Mouse (Mus musculus) intestine, embryonic 15.5 days (tissue): Measurements from ENCODE around the gene S100a6. TPM values are rescaled to one million over a fixed set of nuclear protein-coding genes. Genes with fewer than 3 reads are reported as not detected.

Experiments
- ATAC-seq: fragments of 200-750 bp; cut with Nextera tagmentation; 2 replicates; pipeline ENCODE4 v1.8.0; 2017; ENCODE audit warnings: moderate TSS enrichment, moderate library complexity
- H3K27ac ChIP-seq: fragments of 300-500 bp; sonication (generic); 2 replicates; pipeline ENCODE4 v1.5.1; 2015; ENCODE audit warnings: mild to moderate bottlenecking, inconsistent platforms
- H3K27me3 ChIP-seq: fragments of 300-500 bp; sonication (generic); replicated peaks from 2 replicates; pipeline ENCODE4 v1.6.1; 2015; ENCODE audit warnings: inconsistent platforms
- H3K36me3 ChIP-seq: fragments of 300-500 bp; sonication (generic); 2 replicates; pipeline ENCODE4 v1.6.1; 2015; ENCODE audit warnings: inconsistent platforms
- H3K4me1 ChIP-seq: fragments of 300-500 bp; sonication (generic); replicated peaks from 2 replicates; pipeline ENCODE4 v1.6.1; 2015; ENCODE audit warnings: inconsistent platforms
- H3K4me2 ChIP-seq: fragments of 300-500 bp; sonication (generic); replicated peaks from 2 replicates; pipeline ENCODE4 v1.6.1; 2015; ENCODE audit warnings: mild to moderate bottlenecking, inconsistent platforms
- H3K4me3 ChIP-seq: fragments of 300-500 bp; sonication (generic); replicated peaks from 2 replicates; pipeline ENCODE4 v1.5.1; 2015; ENCODE audit warnings: inconsistent platforms
- H3K9ac ChIP-seq: fragments of 300-500 bp; sonication (generic); 2 replicates; pipeline ENCODE4 v1.6.1; 2015; ENCODE audit warnings: inconsistent platforms
- H3K9me3 ChIP-seq: fragments of 300-500 bp; sonication (generic); 2 replicates; pipeline ENCODE4 v1.6.1; 2016; ENCODE audit warnings: inconsistent platforms
- WGBS: fragments of 180-500 bp; shearing (Covaris S2); methylation state at CpG from one replicate; pipeline ENCODE4 v1.1.7; 2015; 5-methylcytosine and 5-hydroxymethylcytosine counted together
- polyA plus RNA-seq: library from polyadenylated mRNA; unstranded; fragments of >200 nt; fragmentation: Nextera tagmentation; extraction: Ambion mirVana; gene quantifications from 2 replicates; pipeline ENCODE4 v1.2.1, GENCODE M21; 2015

Gene S100a6
- polyA plus RNA-seq, 1 experiment from 2014 or later = 430 TPM

GRCm38 (mm10) chr3:90638511-90639275, 26.0 kb downstream of the S100a6 start:
- Histone ChIP-seq H3K4me3 (no peak overlapping the region), H3K27ac (no peak overlapping the region), H3K4me2 (no peak overlapping the region), H3K9ac (no peak overlapping the region), H3K27me3 (no peaks in the 10 kb centered on the region), H3K9me3 (no peaks in the 10 kb centered on the region), H3K4me1 (no peaks in the 10 kb centered on the region), H3K36me3 (no peaks in the 10 kb centered on the region)
- no peak for ATAC-seq
- WGBS = 60% methylated on average over 1 of the region's 1 CpGs

- Histone ChIP-seq H3K9ac (no peak overlapping the region), H3K4me1 (no peaks in the 10 kb centered on the region), H3K36me3 (no peaks in the 10 kb centered on the region), H3K27ac (no peak overlapping the region), H3K9me3 (no peaks in the 10 kb centered on the region), H3K4me2 (no peak overlapping the region), H3K27me3 (no peaks in the 10 kb centered on the region), H3K4me3 (no peak overlapping the region)
- WGBS = 52% methylated on average over 7 of the region's 7 CpGs
- no peak for ATAC-seq
Measured at GRCm38 (mm10) chr3:90639511-90640154, 27.0 kb downstream of the S100a6 start.

- Histone ChIP-seq H3K27ac (no peak overlapping the region), H3K27me3 (no peaks in the 10 kb centered on the region), H3K9me3 (no peaks in the 10 kb centered on the region), H3K36me3 (no peaks in the 10 kb centered on the region), H3K4me1 (no peaks in the 10 kb centered on the region), H3K4me2 (no peak overlapping the region), H3K9ac (no peak overlapping the region), H3K4me3 (no peak overlapping the region)
- 79% methylated on average over 7 of the region's 7 CpGs for WGBS
- no peak for ATAC-seq
Measured at GRCm38 (mm10) chr3:90640981-90641380, 28.3 kb downstream of the S100a6 start.

GRCm38 (mm10) chr3:90644220-90644619, 31.5 kb downstream of the S100a6 start:
- Histone ChIP-seq H3K4me1 (no peaks in the 10 kb centered on the region), H3K9me3 (no peaks in the 10 kb centered on the region), H3K9ac (no peak overlapping the region), H3K4me3 (no peak overlapping the region), H3K27ac (no peak overlapping the region), H3K36me3 (no peaks in the 10 kb centered on the region), H3K27me3 (no peaks in the 10 kb centered on the region), H3K4me2 (no peak overlapping the region)
- no peak for ATAC-seq
- 51% methylated on average over 3 of the region's 3 CpGs for WGBS

GRCm38 (mm10) chr3:90647291-90647690, 34.6 kb downstream of the S100a6 start:
- WGBS = 88% methylated on average over 1 of the region's 1 CpGs
- Histone ChIP-seq H3K9me3 (no peaks in the 10 kb centered on the region), H3K4me3 (no peak overlapping the region), H3K27ac (no peak overlapping the region), H3K27me3 (no peaks in the 10 kb centered on the region), H3K4me2 (no peak overlapping the region), H3K4me1 (no peaks in the 10 kb centered on the region), H3K9ac (no peak overlapping the region), H3K36me3 (no peaks in the 10 kb centered on the region)
- no peak for ATAC-seq

- no peaks in the 10 kb centered on the region; the same call in 1 of the 2 replicates for H3K27me3 ChIP-seq
- H3K36me3 ChIP-seq = no peaks in the 10 kb centered on the region
- no peaks in the 10 kb centered on the region for H3K9me3 ChIP-seq
- H3K4me1 ChIP-seq = no peaks in the 10 kb centered on the region
- no peak overlapping the region for H3K9ac ChIP-seq
- no peak overlapping the region for H3K4me3 ChIP-seq
- no peak overlapping the region for H3K27ac ChIP-seq
- ATAC-seq = no peak
- no peak overlapping the region for H3K4me2 ChIP-seq
Measured at GRCm38 (mm10) chr3:90648981-90649380, 36.3 kb downstream of the S100a6 start.

- Histone ChIP-seq H3K27ac (no peak overlapping the region), H3K4me1 (no peaks in the 10 kb centered on the region), H3K4me2 (no peak overlapping the region), H3K9me3 (no peaks in the 10 kb centered on the region), H3K27me3 (no peaks in the 10 kb centered on the region; the same call in 1 of the 2 replicates), H3K4me3 (no peak overlapping the region), H3K36me3 (no peaks in the 10 kb centered on the region), H3K9ac (no peak overlapping the region)
- ATAC-seq = no peak
- WGBS = 92% methylated on average over 2 of the region's 2 CpGs
Measured at GRCm38 (mm10) chr3:90649832-90650231, 37.1 kb downstream of the S100a6 start.

GRCm38 (mm10) chr3:90652878-90653508, 40.3 kb downstream of the S100a6 start:
- H3K4me1 ChIP-seq = no peaks in the 10 kb centered on the region
- H3K4me3 ChIP-seq = no peak overlapping the region
- no peak overlapping the region for H3K27ac ChIP-seq
- no peak overlapping the region for H3K9ac ChIP-seq
- H3K4me2 ChIP-seq = no peak overlapping the region
- H3K36me3 ChIP-seq = no peaks in the 10 kb centered on the region
- ATAC-seq = peak; percentile 81
- 37% methylated on average over 5 of the region's 5 CpGs for WGBS
- peaks cover 5% of the 10 kb centered on the region for H3K27me3 ChIP-seq
- no peaks in the 10 kb centered on the region for H3K9me3 ChIP-seq

- Histone ChIP-seq H3K9ac (no peak within 1 kb of the TSS), H3K9me3 (no peaks in the 10 kb centered on the region), H3K36me3 (no peaks in the 10 kb centered on the region), H3K4me1 (no peaks in the 10 kb centered on the region), H3K27ac (no peak within 1 kb of the TSS), H3K27me3 (peaks cover 5% of the 10 kb centered on the region), H3K4me3 (no peak within 1 kb of the TSS), H3K4me2 (no peak within 1 kb of the TSS)
- ATAC-seq = no peak
Measured at GRCm38 (mm10) chr3:90653717-90654116, 41.0 kb downstream of the S100a6 start, which contains the start of gene S100a7a. TSS of gene S100a7a (plus strand) at chr3:90654017.

GRCm38 (mm10) chr3:90657405-90657804, 44.7 kb downstream of the S100a6 start:
- WGBS = 69% methylated on average over 4 of the region's 4 CpGs
- no peaks in the 10 kb centered on the region for H3K9me3 ChIP-seq

GRCm38 (mm10) chr3:90659364-90660044, 46.8 kb downstream of the S100a6 start:
- no peaks in the 10 kb centered on the region for H3K9me3 ChIP-seq
- H3K9ac ChIP-seq = no peak overlapping the region
- no peak for ATAC-seq
- H3K27me3 ChIP-seq = peaks cover 5% of the 10 kb centered on the region; the same call in 1 of the 2 replicates
- H3K36me3 ChIP-seq = no peaks in the 10 kb centered on the region
- H3K27ac ChIP-seq = no peak overlapping the region
- no peaks in the 10 kb centered on the region for H3K4me1 ChIP-seq
- H3K4me2 ChIP-seq = no peak overlapping the region
- no peak overlapping the region for H3K4me3 ChIP-seq

More at GRCm38 (mm10) chr3:90657405-90657804, 44.7 kb downstream of the S100a6 start:
- Histone ChIP-seq H3K27ac (no peak overlapping the region), H3K4me2 (no peak overlapping the region), H3K36me3 (no peaks in the 10 kb centered on the region), H3K4me1 (no peaks in the 10 kb centered on the region), H3K9ac (no peak overlapping the region), H3K27me3 (peaks cover 5% of the 10 kb centered on the region), H3K4me3 (no peak overlapping the region)
- no peak for ATAC-seq

- WGBS = 81% methylated on average over 2 of the region's 2 CpGs
- no peaks in the 10 kb centered on the region for H3K36me3 ChIP-seq
- no peak overlapping the region for H3K4me2 ChIP-seq
- H3K9ac ChIP-seq = no peak overlapping the region
- no peaks in the 10 kb centered on the region for H3K27me3 ChIP-seq
- H3K4me1 ChIP-seq = no peaks in the 10 kb centered on the region
- H3K9me3 ChIP-seq = no peaks in the 10 kb centered on the region
- no peak overlapping the region for H3K4me3 ChIP-seq
- no peak for ATAC-seq
- H3K27ac ChIP-seq = no peak overlapping the region
Measured at GRCm38 (mm10) chr3:90664219-90664618, 51.5 kb downstream of the S100a6 start.
